Mouse (Mus musculus) retina, postnatal 1 day (tissue): ENCODE measurements at regions not wholly inside any gene's neighbourhood (a gene's known extent, or its start where the extent isn't known, plus 50 kb on each side); places are given as distances from the start of the nearest gene placed in this dataset.

Experiments
- DNase-seq: peaks from one replicate; pipeline ENCODE4 v3.0.0-alpha.2; 2012

DNA sequence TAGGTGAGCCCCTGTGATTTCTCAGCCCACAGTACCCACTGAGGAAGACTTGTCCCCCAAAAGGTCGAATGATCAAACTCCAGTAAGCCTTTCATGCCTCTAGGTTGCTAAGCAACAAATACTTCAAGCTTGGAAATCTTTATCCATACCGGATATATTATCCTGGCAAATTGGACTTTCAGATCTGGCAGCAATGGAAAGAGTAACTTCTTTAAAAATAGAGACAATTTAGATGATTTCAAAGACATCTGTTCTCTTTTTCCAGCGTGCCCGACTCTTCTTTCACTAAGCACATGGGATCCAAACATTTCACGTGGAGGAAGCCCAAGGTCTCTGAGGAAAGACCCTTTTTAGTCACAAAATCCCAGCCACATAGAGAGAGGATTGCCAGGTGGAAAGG, 645.4 kb downstream of the Insc start:
- DNase-seq, result no peak

DNA sequence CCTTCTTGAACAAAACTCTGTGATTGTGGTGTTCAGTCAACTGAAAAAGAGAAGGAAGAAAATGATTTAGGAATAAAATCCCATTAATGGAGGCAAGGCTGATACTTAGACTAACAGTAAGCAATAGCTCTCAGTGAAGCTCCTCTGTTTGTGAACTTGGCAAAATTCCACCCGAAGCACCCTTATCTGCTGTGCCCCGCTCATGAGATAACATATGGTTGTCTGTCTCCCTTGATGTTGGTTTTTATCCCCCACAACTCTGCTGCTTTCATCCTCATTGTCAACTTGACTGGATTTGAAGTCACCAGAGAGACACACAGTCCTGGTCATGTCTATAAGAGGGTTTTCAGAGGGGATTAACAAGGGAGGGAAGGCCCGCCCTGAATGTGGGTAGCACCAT, 646.1 kb downstream of the Sox6 start:
- no peak for DNase-seq

DNA sequence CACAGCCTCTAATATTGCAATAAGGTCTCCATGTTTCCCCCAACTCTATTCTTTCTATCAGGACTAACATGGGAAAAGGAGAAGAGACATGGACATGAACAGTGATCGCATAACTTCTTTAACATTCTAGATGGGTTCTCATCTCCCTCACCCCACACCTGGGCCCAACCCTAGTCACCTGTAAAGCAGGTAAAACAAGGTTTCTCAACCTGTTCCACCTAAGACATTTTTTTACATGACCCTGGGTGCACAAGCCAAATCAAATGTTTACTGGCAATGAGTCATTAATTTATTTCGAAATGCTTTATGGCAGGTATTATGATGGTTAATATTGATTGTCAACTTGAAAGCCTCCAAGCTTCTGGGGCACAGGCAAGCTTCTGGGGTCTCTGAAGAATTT, 640.4 kb downstream of the Sox6 start:
- no peak for DNase-seq

- no peak for DNase-seq
Measured at GRCm38 (mm10) chr7:115399461-115399860, 639.1 kb downstream of the Sox6 start.

DNA sequence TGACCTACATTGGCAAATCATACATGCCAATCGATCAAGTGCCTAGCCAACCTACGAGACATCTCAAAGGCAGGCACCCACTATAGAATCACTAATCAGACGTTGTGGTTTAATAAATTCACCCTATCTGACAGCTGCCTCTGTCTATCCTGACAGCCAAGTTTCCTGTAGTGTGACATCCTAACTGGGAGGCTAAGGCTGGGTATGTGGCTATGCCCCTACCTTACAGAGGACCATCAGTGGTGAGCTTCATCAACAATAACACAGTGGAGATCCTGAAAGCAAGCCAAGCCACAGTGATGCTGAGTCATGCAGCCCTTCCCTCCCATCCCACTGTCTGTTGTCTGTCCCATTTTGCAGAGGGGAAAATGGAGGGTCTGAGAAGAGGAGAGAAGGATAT, 630.7 kb downstream of the Sox6 start:
- no peak for DNase-seq

GRCm38 (mm10) chr7:115408915-115409314, 629.7 kb downstream of the Sox6 start:
- DNase-seq, result peak; percentile 32

DNA sequence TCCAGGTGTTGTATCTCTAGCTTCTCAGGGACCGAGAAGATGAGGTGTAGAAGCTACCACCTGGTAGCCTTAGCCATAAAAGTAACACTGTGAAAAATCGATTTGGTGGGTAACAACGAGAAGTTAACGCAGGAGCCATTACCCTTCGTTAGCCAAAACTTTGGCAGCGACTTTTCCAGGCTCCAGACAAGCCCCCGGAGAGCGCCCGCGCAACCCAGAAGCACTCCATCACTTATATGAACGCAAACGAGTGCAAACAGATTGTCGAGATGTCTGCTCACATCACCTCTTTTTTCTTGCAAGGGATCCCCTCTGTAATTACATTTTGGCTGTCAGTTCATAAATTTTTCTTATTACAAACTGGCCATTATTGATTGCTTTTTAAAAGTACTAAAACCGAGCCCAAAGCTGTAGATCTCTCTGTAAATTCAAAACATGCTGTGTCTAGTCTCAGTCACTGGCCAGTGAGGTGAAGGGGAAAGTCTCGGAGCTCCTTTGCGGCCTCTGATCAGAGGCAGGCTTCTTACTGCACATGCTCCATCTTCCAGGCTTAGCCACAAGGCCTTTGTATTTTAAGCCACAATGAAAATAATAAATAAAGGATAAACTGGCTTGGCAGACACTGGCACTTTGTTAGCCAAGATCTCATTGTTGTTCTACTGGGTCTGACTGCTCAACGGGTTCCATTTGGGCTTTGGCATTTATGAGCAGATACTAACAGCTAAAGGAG, 627.9 kb downstream of the Sox6 start:
- DNase-seq, result no peak

- DNase-seq, result peak; percentile 64
Measured at GRCm38 (mm10) chr7:115411456-115411855, 627.1 kb downstream of the Sox6 start.

DNA sequence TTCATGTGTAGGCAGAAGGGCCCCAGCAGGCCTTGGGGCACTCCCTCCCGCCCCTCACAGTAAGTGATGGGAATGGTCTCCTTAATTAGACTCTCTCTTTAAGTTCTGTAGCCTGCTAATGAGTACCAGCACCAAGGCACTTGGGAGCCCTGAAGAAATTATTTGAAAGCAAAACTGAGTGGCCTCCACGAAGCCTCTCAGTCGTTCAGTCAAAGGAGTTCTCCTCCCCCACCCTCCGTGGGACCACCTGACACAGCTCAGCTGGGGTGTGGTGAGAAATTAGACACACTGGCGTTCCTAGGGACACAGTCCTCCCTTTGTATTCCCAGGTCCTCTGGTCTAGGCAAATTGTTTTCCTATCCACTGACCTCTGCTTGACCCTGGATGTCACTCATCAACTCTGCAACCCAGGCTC, 623.4 kb downstream of the Sox6 start:
- DNase-seq, result peak; percentile 93
